Mouse (Mus musculus) midbrain, embryonic 16.5 days (tissue): ENCODE measurements around the gene Ccdc63. TPM values are rescaled to one million over a fixed set of nuclear protein-coding genes. Genes with fewer than 3 reads are reported as not detected.
"Not testable (repeated sequence)": the region's sequence is repeated elsewhere in the genome, so short reads cannot be mapped to it uniquely, and the experiment has no call there.

ENCODE experiments used
- ATAC-seq: fragments of 200-750 bp; cut with Nextera tagmentation; 2 replicates; pipeline ENCODE4 v1.8.0; 2017; ENCODE audit warnings: moderate TSS enrichment
- H3K27ac ChIP-seq: fragments of 300-500 bp; sonication (generic); 2 replicates; pipeline ENCODE4 v1.5.1; 2014; ENCODE audit warnings: mild to moderate bottlenecking, low read length, mixed read lengths
- H3K27me3 ChIP-seq: fragments of 300-500 bp; sonication (generic); 2 replicates; pipeline ENCODE4 v1.6.1; 2014; ENCODE audit warnings: low read depth, low read length, mixed read lengths; ENCODE audit not compliant: control insufficient read depth, insufficient read depth
- H3K36me3 ChIP-seq: fragments of 300-500 bp; sonication (generic); 2 replicates; pipeline ENCODE4 v1.6.1; 2014; ENCODE audit warnings: mild to moderate bottlenecking, low read length, moderate library complexity, mixed read lengths; ENCODE audit not compliant: control insufficient read depth, insufficient read depth
- H3K4me1 ChIP-seq: fragments of 300-500 bp; sonication (generic); 2 replicates; pipeline ENCODE4 v1.6.1; 2014; ENCODE audit warnings: mild to moderate bottlenecking, low read length, mixed read lengths; ENCODE audit not compliant: control insufficient read depth, insufficient read depth
- H3K4me2 ChIP-seq: fragments of 300-500 bp; sonication (generic); 2 replicates; pipeline ENCODE4 v1.6.1; 2014; ENCODE audit warnings: mild to moderate bottlenecking, low read length, mixed read lengths
- H3K4me3 ChIP-seq: fragments of 300-500 bp; sonication (generic); 2 replicates; pipeline ENCODE4 v1.5.1; 2014; ENCODE audit warnings: low read depth, mild to moderate bottlenecking, low read length, moderate library complexity, mixed read lengths
- H3K9ac ChIP-seq: fragments of 300-500 bp; sonication (generic); 2 replicates; pipeline ENCODE4 v1.6.1; 2014; ENCODE audit warnings: low read depth, low read length, mixed read lengths
- H3K9me3 ChIP-seq: fragments of 300-500 bp; sonication (generic); replicated peaks from 2 replicates; pipeline ENCODE4 v1.6.1; 2014; ENCODE audit warnings: mild to moderate bottlenecking, low read length, mixed read lengths; ENCODE audit not compliant: control insufficient read depth, poor library complexity, severe bottlenecking
- WGBS: fragments of 180-500 bp; shearing (Covaris S2); extraction: QIAGEN DNeasy Blood & Tissue Kit; methylation state at CpG from one replicate; pipeline ENCODE4 v1.1.7; 2014; 5-methylcytosine and 5-hydroxymethylcytosine counted together
- polyA plus RNA-seq: library from polyadenylated mRNA; unstranded; fragments of >200 nt; fragmentation: Nextera tagmentation; extraction: Ambion mirVana; gene quantifications from 2 replicates; pipeline ENCODE4 v1.2.1, GENCODE M21; 2015

Ccdc63 gene
- polyA plus RNA-seq, 1 experiment from 2014 or later: 0.24 TPM

GRCm38 (mm10) chr5:122155613-122156012, 15.0 kb upstream of the Ccdc63 start:
- Histone ChIP-seq H3K9ac (no peak overlapping the region), H3K36me3 (no peaks in the 10 kb centered on the region), H3K4me1 (peaks cover 21% of the 10 kb centered on the region), H3K4me2 (no peak overlapping the region), H3K27ac (no peak overlapping the region), H3K9me3 (no peaks in the 10 kb centered on the region), H3K4me3 (no peak overlapping the region), H3K27me3 (no peaks in the 10 kb centered on the region)
- ATAC-seq: no peak

- Histone ChIP-seq H3K27ac (no peak overlapping the region), H3K9me3 (no peaks in the 10 kb centered on the region), H3K36me3 (no peaks in the 10 kb centered on the region), H3K4me2 (no peak overlapping the region), H3K4me1 (peaks cover 13% of the 10 kb centered on the region), H3K27me3 (no peaks in the 10 kb centered on the region), H3K9ac (no peak overlapping the region), H3K4me3 (no peak overlapping the region)
- ATAC-seq: no peak
- WGBS: 73% methylated on average over 3 of the region's 3 CpGs
Measured at GRCm38 (mm10) chr5:122154782-122155181, 14.2 kb upstream of the Ccdc63 start.

GRCm38 (mm10) chr5:122154006-122154405, 13.4 kb upstream of the Ccdc63 start:
- WGBS: 26% methylated on average over 11 of the region's 14 CpGs
- ATAC-seq: no peak
- no peak overlapping the region for H3K27ac ChIP-seq
- no peak overlapping the region for H3K4me2 ChIP-seq
- H3K36me3 ChIP-seq: no peaks in the 10 kb centered on the region
- no peaks in the 10 kb centered on the region for H3K27me3 ChIP-seq
- H3K9ac ChIP-seq: no peak overlapping the region
- no peaks in the 10 kb centered on the region for H3K9me3 ChIP-seq
- peaks cover 8% of the 10 kb centered on the region for H3K4me1 ChIP-seq
- no peak overlapping the region for H3K4me3 ChIP-seq

GRCm38 (mm10) chr5:122152508-122152907, 11.9 kb upstream of the Ccdc63 start:
- ATAC-seq, H3K4me1 ChIP-seq, H3K27ac ChIP-seq, H3K4me2 ChIP-seq, H3K27me3 ChIP-seq, H3K36me3 ChIP-seq, H3K9ac ChIP-seq, H3K4me3 ChIP-seq, H3K9me3 ChIP-seq: not testable (repeated sequence)
- 85% methylated on average over 5 of the region's 5 CpGs for WGBS

- 52% methylated on average over 4 of the region's 4 CpGs for WGBS
- no peak overlapping the region for H3K4me3 ChIP-seq
- H3K4me1 ChIP-seq: no peaks in the 10 kb centered on the region
- ATAC-seq: no peak
- no peak overlapping the region for H3K27ac ChIP-seq
- no peaks in the 10 kb centered on the region for H3K27me3 ChIP-seq
- H3K36me3 ChIP-seq: no peaks in the 10 kb centered on the region
- no peaks in the 10 kb centered on the region for H3K9me3 ChIP-seq
- no peak overlapping the region for H3K4me2 ChIP-seq
- no peak overlapping the region for H3K9ac ChIP-seq
Measured at GRCm38 (mm10) chr5:122149259-122149658, 8.6 kb upstream of the Ccdc63 start.

GRCm38 (mm10) chr5:122148107-122148506, 7.5 kb upstream of the Ccdc63 start:
- ATAC-seq: no peak
- Histone ChIP-seq H3K4me2 (no peak overlapping the region), H3K4me3 (no peak overlapping the region), H3K27me3 (no peaks in the 10 kb centered on the region), H3K27ac (no peak overlapping the region), H3K9me3 (no peaks in the 10 kb centered on the region), H3K4me1 (no peaks in the 10 kb centered on the region), H3K9ac (no peak overlapping the region), H3K36me3 (no peaks in the 10 kb centered on the region)
- WGBS: 29% methylated on average over 1 of the region's 1 CpGs

GRCm38 (mm10) chr5:122146609-122147008, 6.0 kb upstream of the Ccdc63 start:
- Histone ChIP-seq H3K27me3 (no peaks in the 10 kb centered on the region), H3K9ac (no peak overlapping the region), H3K4me1 (no peaks in the 10 kb centered on the region), H3K4me2 (no peak overlapping the region), H3K4me3 (no peak overlapping the region), H3K9me3 (no peaks in the 10 kb centered on the region), H3K36me3 (no peaks in the 10 kb centered on the region), H3K27ac (no peak overlapping the region)
- ATAC-seq: no peak

GRCm38 (mm10) chr5:122146056-122146580, 5.5 kb upstream of the Ccdc63 start:
- no peak for ATAC-seq
- 59% methylated on average over 10 of the region's 10 CpGs for WGBS
- Histone ChIP-seq H3K4me2 (no peak overlapping the region), H3K4me3 (no peak overlapping the region), H3K9me3 (no peaks in the 10 kb centered on the region), H3K4me1 (no peaks in the 10 kb centered on the region), H3K9ac (no peak overlapping the region), H3K36me3 (no peaks in the 10 kb centered on the region), H3K27me3 (no peaks in the 10 kb centered on the region), H3K27ac (no peak overlapping the region)

GRCm38 (mm10) chr5:122145381-122146055, 4.9 kb upstream of the Ccdc63 start:
- no peak overlapping the region for H3K27ac ChIP-seq
- WGBS: 70% methylated on average over 15 of the region's 15 CpGs

More at GRCm38 (mm10) chr5:122145381-122146055, 4.9 kb upstream of the Ccdc63 start:
- Histone ChIP-seq H3K27me3 (no peaks in the 10 kb centered on the region), H3K9me3 (0 out of 2 replicates have a peak, but pooled peaks cover 2% of the 10 kb centered on the region), H3K9ac (no peak overlapping the region), H3K36me3 (no peaks in the 10 kb centered on the region), H3K4me3 (no peak overlapping the region), H3K4me1 (no peaks in the 10 kb centered on the region), H3K4me2 (no peak overlapping the region)
- no peak for ATAC-seq
